Mouse (Mus musculus) frontal cortex, postnatal 36 days (tissue): ENCODE results near the gene Fam53b.

Source experiments
- DNase-seq, 2 experiments: peaks; one replicate each; pipeline ENCODE4 v3.0.0; 2022; ENCODE audit warnings: low spot score in 2 of 2

The Fam53b gene

GRCm38 (mm10) chr7:132813416-132814088, at the start of gene Fam53b:
Gene Fam53b, minus strand, starts transcription at chr7:132813886.
- DNase-seq: peak in 1 of 2 experiments; percentile 74

GRCm38 (mm10) chr7:132859042-132859958, 45.6 kb upstream of the Fam53b start, which contains the start of gene Abraxas2:
Gene Abraxas2, plus strand, starts transcription at chr7:132859225.
- peak; percentile 90 to 91 for DNase-seq

- DNase-seq: no peak
These were observed 44.4 kb upstream of the Fam53b start for GRCm38 (mm10) chr7:132858043-132858608.

GRCm38 (mm10) chr7:132856083-132856482, 42.4 kb upstream of the Fam53b start:
- DNase-seq: no peak

- DNase-seq: no peak
These were observed 40.3 kb upstream of the Fam53b start for GRCm38 (mm10) chr7:132853946-132854345.

- DNase-seq: no peak
These were observed 39.7 kb upstream of the Fam53b start for GRCm38 (mm10) chr7:132853361-132853760.

- peak; percentile 86 to 87 for DNase-seq
These were observed 38.6 kb upstream of the Fam53b start, which contains the start of gene Eef1akmt2 for GRCm38 (mm10) chr7:132852173-132852844. Gene Eef1akmt2, minus strand, starts transcription at chr7:132852673.

- DNase-seq: no peak
These were observed 29.5 kb upstream of the Fam53b start for GRCm38 (mm10) chr7:132843152-132843551.

- DNase-seq: no peak
These were observed 28.8 kb upstream of the Fam53b start for GRCm38 (mm10) chr7:132842455-132842854.

- no peak for DNase-seq
These were observed 27.6 kb upstream of the Fam53b start for GRCm38 (mm10) chr7:132841287-132841686.

GRCm38 (mm10) chr7:132830955-132831354, 17.3 kb upstream of the Fam53b start:
- no peak for DNase-seq

GRCm38 (mm10) chr7:132824346-132825022, 10.8 kb upstream of the Fam53b start:
- no peak for DNase-seq

GRCm38 (mm10) chr7:132823832-132824231, 10.1 kb upstream of the Fam53b start:
- DNase-seq: no peak

- DNase-seq: no peak
These were observed 7.0 kb upstream of the Fam53b start for GRCm38 (mm10) chr7:132820692-132821091.

GRCm38 (mm10) chr7:132817056-132817455, 3.4 kb upstream of the Fam53b start:
- no peak for DNase-seq

GRCm38 (mm10) chr7:132816528-132816927, 2.8 kb upstream of the Fam53b start:
- no peak for DNase-seq

- DNase-seq: no peak
These were observed 1.4 kb upstream of the Fam53b start for GRCm38 (mm10) chr7:132815081-132815480.

- no peak for DNase-seq
These were observed 384 bp upstream of the Fam53b start for GRCm38 (mm10) chr7:132814089-132814450.

- no peak for DNase-seq
These were observed 869 bp downstream of the Fam53b start for GRCm38 (mm10) chr7:132812619-132813415.
